Mouse (Mus musculus) liver, postnatal 0 days (tissue): ENCODE measurements around the gene Ensa. TPM values are rescaled to one million over a fixed set of nuclear protein-coding genes. Genes with fewer than 3 reads are reported as not detected.

ENCODE experiments used
- ATAC-seq: fragments of 200-750 bp; cut with Nextera tagmentation; 2 replicates; pipeline ENCODE4 v1.8.0; 2017; ENCODE audit warnings: mild to moderate bottlenecking, moderate library complexity
- DNase-seq: peaks from one replicate; pipeline ENCODE4 v3.0.0-alpha.2; 2016
- H3K27ac ChIP-seq: fragments of 300-500 bp; sonication (generic); 2 replicates; pipeline ENCODE4 v1.5.1; 2014; ENCODE audit warnings: antibody characterized with exemption, moderate library complexity, mild to moderate bottlenecking, low read depth
- H3K27me3 ChIP-seq: fragments of 300-500 bp; sonication (generic); 2 replicates; pipeline ENCODE4 v1.6.1; 2014; ENCODE audit warnings: low read length, control low read depth, mixed read lengths; ENCODE audit not compliant: insufficient read depth
- H3K36me3 ChIP-seq: fragments of 300-500 bp; sonication (generic); replicated peaks from 2 replicates; pipeline ENCODE4 v1.6.1; 2014; ENCODE audit warnings: mild to moderate bottlenecking, control low read depth, low read length, moderate library complexity, mixed read lengths; ENCODE audit not compliant: insufficient read depth
- H3K4me1 ChIP-seq: fragments of 300-500 bp; sonication (generic); 2 replicates; pipeline ENCODE4 v1.6.1; 2014; ENCODE audit warnings: antibody characterized with exemption, mild to moderate bottlenecking, control low read depth; ENCODE audit not compliant: insufficient read depth
- H3K4me2 ChIP-seq: fragments of 300-500 bp; sonication (generic); 2 replicates; pipeline ENCODE4 v1.6.1; 2014; ENCODE audit warnings: low read depth, mild to moderate bottlenecking, low read length, moderate library complexity, mixed read lengths
- H3K4me3 ChIP-seq: fragments of 300-500 bp; sonication (generic); 2 replicates; pipeline ENCODE4 v1.5.1; 2014; ENCODE audit warnings: low read depth, low read length
- H3K9ac ChIP-seq: fragments of 300-500 bp; sonication (generic); replicated peaks from 2 replicates; pipeline ENCODE4 v1.6.1; 2014; ENCODE audit warnings: mild to moderate bottlenecking, moderate library complexity
- H3K9me3 ChIP-seq: fragments of 300-500 bp; sonication (generic); 2 replicates; pipeline ENCODE4 v1.6.1; 2016; ENCODE audit warnings: mild to moderate bottlenecking, control low read depth, low read length, mixed read lengths
- CTCF ChIP-seq: sonication (generic); IDR thresholded peaks from 2 replicates; pipeline ENCODE4 v1.5.1; 2016; ENCODE audit warnings: antibody characterized with exemption, low read depth
- EP300 ChIP-seq: IDR thresholded peaks from 2 replicates; pipeline ENCODE4 v1.6.1; 2016; ENCODE audit warnings: antibody characterized with exemption, low read depth, mild to moderate bottlenecking
- WGBS: fragments of 180-500 bp; shearing (Covaris S2); extraction: QIAGEN DNeasy Blood & Tissue Kit; methylation state at CpG from one replicate; pipeline ENCODE4 v1.1.7; 2014; ENCODE audit not compliant: insufficient replicate concordance; 5-methylcytosine and 5-hydroxymethylcytosine counted together
- polyA plus RNA-seq: library from polyadenylated mRNA; unstranded; fragments of >200 nt; fragmentation: Nextera tagmentation; extraction: Ambion mirVana; gene quantifications from 2 replicates; pipeline ENCODE4 v1.2.1, GENCODE M21; 2015

Gene Ensa
- polyA plus RNA-seq, 1 experiment from 2014 or later = 23.9 TPM

DNA sequence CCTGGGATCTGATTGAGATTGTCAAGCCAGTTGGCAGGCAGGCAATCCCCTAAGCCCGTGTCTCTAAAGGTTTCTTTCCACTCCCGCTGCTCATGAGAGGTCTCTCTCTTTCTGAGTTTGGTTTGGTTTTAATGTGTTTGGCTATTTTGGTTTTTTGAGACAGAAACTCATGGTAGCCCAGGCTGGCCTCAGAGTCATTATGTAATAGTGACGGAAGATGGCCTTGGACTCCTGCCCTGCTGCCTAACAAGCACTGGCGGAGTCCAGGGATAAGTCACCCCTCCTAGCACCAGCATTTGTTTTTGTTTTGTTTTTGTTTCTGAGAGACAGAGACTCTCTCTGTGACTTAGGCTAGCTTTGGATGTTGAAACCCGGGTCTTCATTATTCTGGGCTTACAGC is 30.6 kb downstream of the Ensa start:
- H3K4me2 ChIP-seq = no peak overlapping the region
- H3K27me3 ChIP-seq = no peaks in the 10 kb centered on the region
- no peak overlapping the region for H3K9ac ChIP-seq
- TF ChIP-seq EP300 (no peak), CTCF (no peak)
- H3K9me3 ChIP-seq = no peaks in the 10 kb centered on the region
- no peak overlapping the region for H3K4me3 ChIP-seq
- H3K36me3 ChIP-seq = peaks cover 3% of the 10 kb centered on the region; the same call in 1 of the 2 replicates
- no peak overlapping the region for H3K27ac ChIP-seq
- DNase-seq (no peak), ATAC-seq (no peak)
- 78% methylated on average over 5 of the region's 5 CpGs for WGBS
- peaks cover 49% of the 10 kb centered on the region for H3K4me1 ChIP-seq

DNA sequence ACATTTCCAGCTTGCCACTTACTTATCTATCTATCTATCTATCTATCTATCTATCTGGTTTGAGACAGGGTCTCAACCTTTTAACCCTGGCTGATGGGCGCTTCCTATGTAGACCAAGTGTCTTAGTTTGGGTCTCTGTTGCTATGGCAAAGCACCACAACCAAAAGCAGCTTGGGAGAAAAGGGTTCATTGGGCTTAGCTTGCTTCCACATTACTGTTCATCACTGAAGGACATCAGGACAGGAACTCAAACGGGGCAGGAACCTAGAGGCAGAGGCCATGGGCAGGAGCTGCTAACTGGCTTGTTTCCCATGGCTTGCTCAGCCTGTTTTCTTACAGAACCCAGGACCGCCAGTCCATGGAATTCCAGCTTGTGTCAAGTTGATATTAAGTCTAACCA is 32.3 kb downstream of the Ensa start:
- peak overlapping the region; percentile 99; the same call in 1 of the 2 replicates for H3K27ac ChIP-seq
- H3K4me1 ChIP-seq = peaks cover 46% of the 10 kb centered on the region
- H3K36me3 ChIP-seq = peaks cover 18% of the 10 kb centered on the region
- no peak overlapping the region for H3K4me3 ChIP-seq
- TF ChIP-seq EP300 (no peak), CTCF (no peak)
- no peaks in the 10 kb centered on the region for H3K9me3 ChIP-seq
- DNase-seq (no peak), ATAC-seq (no peak)
- WGBS = 83% methylated on average over 3 of the region's 3 CpGs
- H3K9ac ChIP-seq = no peak overlapping the region
- H3K27me3 ChIP-seq = no peaks in the 10 kb centered on the region
- peak overlapping the region; percentile 78; the same call in 1 of the 2 replicates for H3K4me2 ChIP-seq

DNA sequence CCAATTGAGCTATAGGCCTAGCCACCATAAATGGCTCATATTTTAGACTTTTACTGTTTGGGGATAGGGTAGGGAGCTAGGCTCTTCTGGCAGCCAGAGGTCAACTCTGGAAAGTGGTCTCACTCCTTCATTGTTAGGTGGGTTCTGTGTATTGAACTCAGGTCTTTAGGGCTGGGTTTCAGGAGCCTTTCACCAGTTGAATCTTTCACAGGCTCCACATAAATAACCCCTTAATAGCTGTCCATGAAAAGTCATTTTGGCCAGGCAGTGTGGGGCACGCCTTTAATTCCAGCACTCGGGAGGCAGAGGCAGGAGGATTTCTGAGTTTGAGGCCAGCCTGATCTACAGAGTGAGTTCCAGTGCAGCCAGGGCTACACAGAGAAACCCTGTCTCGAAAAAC is 32.9 kb downstream of the Ensa start:
- Histone ChIP-seq H3K4me2 (peak overlapping the region; percentile 78), H3K36me3 (peaks cover 24% of the 10 kb centered on the region), H3K27me3 (no peaks in the 10 kb centered on the region), H3K9ac (peak overlapping the region; percentile 99), H3K4me3 (peak overlapping the region; percentile 99), H3K9me3 (no peaks in the 10 kb centered on the region), H3K4me1 (peaks cover 47% of the 10 kb centered on the region), H3K27ac (peak overlapping the region; percentile 99)
- DNase-seq (no peak), ATAC-seq (no peak)
- TF ChIP-seq EP300 (no peak), CTCF (no peak)
- 76% methylated on average over 3 of the region's 3 CpGs for WGBS

DNA sequence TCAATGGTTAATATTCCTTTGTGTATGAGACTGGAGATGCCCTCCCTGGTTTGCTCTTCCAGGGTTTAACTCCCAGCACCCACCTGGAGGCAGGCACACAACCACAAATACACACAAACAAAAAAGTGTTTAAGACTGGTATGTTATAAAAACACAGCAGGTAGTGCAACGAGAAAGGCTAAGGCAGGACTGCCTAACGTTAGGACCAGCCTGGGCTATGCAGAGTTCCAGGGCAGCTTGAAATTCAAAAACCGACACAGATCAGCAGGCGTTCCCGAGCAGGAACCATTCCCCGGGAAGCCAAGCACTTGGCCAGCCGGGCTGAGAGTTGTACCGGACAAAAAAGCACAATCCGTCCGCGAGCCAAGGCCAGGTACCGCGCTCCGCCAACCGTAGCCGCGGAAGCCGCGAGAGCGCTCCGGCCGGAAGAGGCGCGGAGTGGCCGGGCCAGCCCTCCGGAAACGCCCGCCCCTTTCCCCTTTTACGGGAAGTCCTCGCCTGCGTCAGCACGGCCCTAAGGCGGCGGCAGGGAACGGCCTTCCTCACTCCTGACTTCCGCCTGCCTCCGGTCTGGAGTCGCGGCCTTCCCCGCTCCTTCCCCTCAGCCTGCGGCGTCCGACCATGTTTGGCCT is 33.6 kb downstream of the Ensa start, which contains the start of gene Mcl1:
Mcl1 (plus strand) TSS at position 553 of the 632 bp plus-strand sequence.
- peak within 1 kb of the TSS; percentile 99 for H3K27ac ChIP-seq
- DNase-seq = peak; percentile 97
- TF ChIP-seq EP300 (peak; percentile 75), CTCF (peak; percentile 22)
- peak within 1 kb of the TSS; percentile 99 for H3K4me3 ChIP-seq
- H3K4me1 ChIP-seq = peaks cover 46% of the 10 kb centered on the region
- no peaks in the 10 kb centered on the region for H3K9me3 ChIP-seq
- no peaks in the 10 kb centered on the region for H3K27me3 ChIP-seq
- WGBS = under 1% methylated on average over 41 of the region's 43 CpGs
- ATAC-seq = peak; percentile 93
- H3K4me2 ChIP-seq = peak within 1 kb of the TSS; percentile 78
- H3K36me3 ChIP-seq = peaks cover 30% of the 10 kb centered on the region
- H3K9ac ChIP-seq = peak within 1 kb of the TSS; percentile 99

DNA sequence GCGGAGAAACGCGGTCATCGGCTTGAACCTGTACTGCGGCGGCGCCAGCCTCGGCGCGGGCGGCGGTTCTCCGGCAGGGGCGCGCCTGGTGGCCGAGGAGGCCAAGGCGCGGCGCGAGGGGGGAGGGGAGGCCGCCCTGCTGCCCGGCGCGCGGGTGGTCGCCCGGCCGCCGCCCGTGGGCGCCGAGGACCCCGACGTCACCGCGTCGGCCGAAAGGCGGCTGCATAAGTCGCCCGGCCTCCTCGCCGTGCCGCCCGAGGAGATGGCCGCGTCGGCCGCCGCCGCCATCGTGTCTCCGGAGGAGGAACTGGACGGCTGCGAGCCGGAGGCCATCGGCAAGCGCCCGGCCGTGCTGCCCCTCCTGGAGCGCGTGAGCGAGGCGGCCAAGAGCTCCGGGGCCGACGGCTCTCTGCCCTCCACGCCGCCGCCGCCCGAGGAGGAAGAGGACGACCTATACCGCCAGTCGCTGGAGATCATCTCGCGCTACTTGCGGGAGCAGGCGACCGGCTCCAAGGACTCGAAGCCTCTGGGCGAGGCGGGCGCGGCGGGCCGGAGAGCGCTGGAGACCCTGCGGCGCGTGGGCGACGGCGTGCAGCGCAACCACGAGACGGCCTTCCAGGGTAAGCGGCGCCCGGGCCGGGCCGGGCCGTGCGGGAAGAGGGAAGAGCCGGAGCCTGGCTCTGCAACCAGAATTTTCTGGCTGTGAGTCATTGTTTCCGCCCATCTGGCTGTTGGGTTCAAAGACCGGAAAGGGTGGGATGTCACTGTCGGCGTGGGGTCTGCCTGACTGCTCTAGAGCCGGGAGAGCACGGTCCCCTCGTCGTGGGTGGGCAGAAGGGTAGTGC is 34.3 kb downstream of the Ensa start:
- DNase-seq = peak; percentile 78
- H3K4me1 ChIP-seq = peaks cover 46% of the 10 kb centered on the region
- no peaks in the 10 kb centered on the region for H3K27me3 ChIP-seq
- ATAC-seq = peak; percentile 26
- no peaks in the 10 kb centered on the region for H3K9me3 ChIP-seq
- peak overlapping the region; percentile 99 for H3K27ac ChIP-seq
- H3K4me2 ChIP-seq = peak overlapping the region; percentile 78
- peaks cover 37% of the 10 kb centered on the region for H3K36me3 ChIP-seq
- H3K9ac ChIP-seq = peak overlapping the region; percentile 99
- peak overlapping the region; percentile 99 for H3K4me3 ChIP-seq
- WGBS = under 1% methylated on average over 77 of the region's 113 CpGs
- TF ChIP-seq EP300 (no peak; the same call in 1 of the 2 replicates), CTCF (no peak)

DNA sequence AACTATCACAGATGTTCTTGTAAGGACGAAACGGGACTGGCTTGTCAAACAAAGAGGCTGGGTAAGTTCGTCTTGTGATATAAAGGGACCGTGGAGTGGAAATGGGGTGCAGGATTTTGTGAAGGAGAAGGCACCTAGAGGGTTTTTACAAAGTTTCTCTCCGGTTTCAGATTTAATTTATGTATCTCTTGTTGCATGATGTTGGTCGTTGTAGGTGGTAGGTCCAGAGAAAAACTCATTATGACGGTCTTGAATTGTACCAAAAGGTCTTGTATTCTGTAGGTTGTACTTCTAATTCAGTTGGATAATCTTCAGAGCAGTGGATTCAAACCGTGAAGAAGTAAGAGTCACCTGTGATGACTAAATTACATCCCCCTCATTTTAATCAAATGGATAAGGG is 35.2 kb downstream of the Ensa start:
- TF ChIP-seq EP300 (no peak), CTCF (no peak)
- no peak for ATAC-seq
- no peak for DNase-seq
- H3K4me1 ChIP-seq = peaks cover 49% of the 10 kb centered on the region
- H3K4me3 ChIP-seq = peak overlapping the region; percentile 99
- peak overlapping the region; percentile 99 for H3K27ac ChIP-seq
- WGBS = under 1% methylated on average over 8 of the region's 8 CpGs
- no peaks in the 10 kb centered on the region for H3K27me3 ChIP-seq
- H3K36me3 ChIP-seq = peaks cover 42% of the 10 kb centered on the region
- H3K9ac ChIP-seq = peak overlapping the region; percentile 99
- H3K9me3 ChIP-seq = no peaks in the 10 kb centered on the region
- H3K4me2 ChIP-seq = peak overlapping the region; percentile 78
